Mouse (Mus musculus): ENCODE results near the gene Mrps15. TPM values are rescaled to one million over a fixed set of nuclear protein-coding genes. Genes with fewer than 3 reads are reported as not detected.

Mrps15 gene
- polyA plus RNA-seq, 1 experiment = 98.1 TPM

GRCm38 (mm10) chr4:126097711-126098253 is 51.1 kb downstream of the Mrps15 start:
- no peak overlapping the region for H3K4me3 ChIP-seq (replicated peaks; ENCODE audit: control insufficient read depth, low read depth, low read length)
- 94% methylated on average over 20 of the region's 20 CpGs for WGBS
- no peak overlapping the region for H3K27ac ChIP-seq (ENCODE audit: control insufficient read depth, insufficient read depth, low read depth, low read length, poor library complexity)
- TF ChIP-seq POLR2A (IDR thresholded peaks at IDR 0.05; ENCODE audit: borderline replicate concordance, control insufficient read depth, low read depth, low read length) = no peak
- TF ChIP-seq CTCF (IDR thresholded peaks at IDR 0.05; ENCODE audit: control insufficient read depth, insufficient read depth, low read length) = no peak
- H3K4me1 ChIP-seq (ENCODE audit: control insufficient read depth, insufficient read depth, low read length) = peaks cover 2% of the 10 kb centered on the region; the same call in 1 of the 2 replicates

- WGBS = 70% methylated on average over 3 of the region's 3 CpGs
- Histone ChIP-seq H3K4me3 (replicated peaks; ENCODE audit: control insufficient read depth, low read depth, low read length) (no peak overlapping the region), H3K4me1 (ENCODE audit: control insufficient read depth, insufficient read depth, low read length) (peaks cover 2% of the 10 kb centered on the region; the same call in 1 of the 2 replicates), H3K27ac (ENCODE audit: control insufficient read depth, insufficient read depth, low read depth, low read length, poor library complexity) (no peak overlapping the region)
- TF ChIP-seq POLR2A (IDR thresholded peaks at IDR 0.05; ENCODE audit: borderline replicate concordance, control insufficient read depth, low read depth, low read length) (no peak), CTCF (IDR thresholded peaks at IDR 0.05; ENCODE audit: control insufficient read depth, insufficient read depth, low read length) (no peak)
Observed at GRCm38 (mm10) chr4:126099365-126099764, 52.6 kb downstream of the Mrps15 start.

GRCm38 (mm10) chr4:126100764-126101163 is 54.0 kb downstream of the Mrps15 start:
- WGBS = 89% methylated on average over 3 of the region's 3 CpGs
- Histone ChIP-seq H3K4me3 (replicated peaks; ENCODE audit: control insufficient read depth, low read depth, low read length) (no peak overlapping the region), H3K4me1 (ENCODE audit: control insufficient read depth, insufficient read depth, low read length) (peaks cover 2% of the 10 kb centered on the region; the same call in 1 of the 2 replicates), H3K27ac (ENCODE audit: control insufficient read depth, insufficient read depth, low read depth, low read length, poor library complexity) (no peak overlapping the region)
- TF ChIP-seq POLR2A (IDR thresholded peaks at IDR 0.05; ENCODE audit: borderline replicate concordance, control insufficient read depth, low read depth, low read length) = no peak
- TF ChIP-seq CTCF (IDR thresholded peaks at IDR 0.05; ENCODE audit: control insufficient read depth, insufficient read depth, low read length) = no peak

GRCm38 (mm10) chr4:126102061-126102841 is 55.5 kb downstream of the Mrps15 start:
- no peak for TF ChIP-seq POLR2A (IDR thresholded peaks at IDR 0.05; ENCODE audit: borderline replicate concordance, control insufficient read depth, low read depth, low read length)
- TF ChIP-seq CTCF (IDR thresholded peaks at IDR 0.05; ENCODE audit: control insufficient read depth, insufficient read depth, low read length) = no peak
- H3K4me1 ChIP-seq (ENCODE audit: control insufficient read depth, insufficient read depth, low read length) = peaks cover 2% of the 10 kb centered on the region; the same call in 1 of the 2 replicates
- no peak overlapping the region for H3K4me3 ChIP-seq (replicated peaks; ENCODE audit: control insufficient read depth, low read depth, low read length)

GRCm38 (mm10) chr4:126103057-126103581 is 56.4 kb downstream of the Mrps15 start:
- Histone ChIP-seq H3K4me3 (replicated peaks; ENCODE audit: control insufficient read depth, low read depth, low read length) (peak overlapping the region; percentile 63), H3K27ac (ENCODE audit: control insufficient read depth, insufficient read depth, low read depth, low read length, poor library complexity) (peak overlapping the region; percentile 84), H3K4me1 (ENCODE audit: control insufficient read depth, insufficient read depth, low read length) (peaks cover 3% of the 10 kb centered on the region; the same call in 1 of the 2 replicates)
- WGBS = under 1% methylated on average over 15 of the region's 15 CpGs
- TF ChIP-seq CTCF (IDR thresholded peaks at IDR 0.05; ENCODE audit: control insufficient read depth, insufficient read depth, low read length) (no peak), POLR2A (IDR thresholded peaks at IDR 0.05; ENCODE audit: borderline replicate concordance, control insufficient read depth, low read depth, low read length) (0 out of 2 replicates have a peak, but pooled peaks have one; percentile 56)

More at GRCm38 (mm10) chr4:126102061-126102841, 55.5 kb downstream of the Mrps15 start:
- 50% methylated on average over 7 of the region's 7 CpGs for WGBS
- H3K27ac ChIP-seq (ENCODE audit: control insufficient read depth, insufficient read depth, low read depth, low read length, poor library complexity) = peak overlapping the region; percentile 84

- peak; percentile 61 for TF ChIP-seq CTCF (IDR thresholded peaks at IDR 0.05; ENCODE audit: control insufficient read depth, insufficient read depth, low read length)
- peak; percentile 77; the same call in 1 of the 2 replicates for TF ChIP-seq POLR2A (IDR thresholded peaks at IDR 0.05; ENCODE audit: borderline replicate concordance, control insufficient read depth, low read depth, low read length)
- Histone ChIP-seq H3K27ac (ENCODE audit: control insufficient read depth, insufficient read depth, low read depth, low read length, poor library complexity) (peak within 1 kb of the TSS; percentile 84), H3K4me1 (ENCODE audit: control insufficient read depth, insufficient read depth, low read length) (peaks cover 3% of the 10 kb centered on the region; the same call in 1 of the 2 replicates), H3K4me3 (replicated peaks; ENCODE audit: control insufficient read depth, low read depth, low read length) (peak within 1 kb of the TSS; percentile 75)
- WGBS = under 1% methylated on average over 34 of the region's 34 CpGs
Observed at GRCm38 (mm10) chr4:126103590-126104068, 56.9 kb downstream of the Mrps15 start, which contains the start of gene Stk40. Stk40 (plus strand) TSS chr4:126103957.

- H3K4me1 ChIP-seq (ENCODE audit: control insufficient read depth, insufficient read depth, low read length) = peaks cover 1% of the 10 kb centered on the region; the same call in 1 of the 2 replicates
- under 1% methylated on average over 33 of the region's 34 CpGs for WGBS
Observed at GRCm38 (mm10) chr4:126104261-126105075, 57.7 kb downstream of the Mrps15 start.

More at GRCm38 (mm10) chr4:126104261-126105075, 57.7 kb downstream of the Mrps15 start:
- Histone ChIP-seq H3K4me3 (replicated peaks; ENCODE audit: control insufficient read depth, low read depth, low read length) (peak overlapping the region; percentile 75), H3K27ac (ENCODE audit: control insufficient read depth, insufficient read depth, low read depth, low read length, poor library complexity) (peak overlapping the region; percentile 84)
- TF ChIP-seq CTCF (IDR thresholded peaks at IDR 0.05; ENCODE audit: control insufficient read depth, insufficient read depth, low read length) = no peak
- TF ChIP-seq POLR2A (IDR thresholded peaks at IDR 0.05; ENCODE audit: borderline replicate concordance, control insufficient read depth, low read depth, low read length) = no peak

Other genes with a start within 250 kb of the Mrps15 start
- 39.0 and 158 TPM in 2 replicates for gene Csf3r, start 22.4 kb upstream of the Mrps15 start, polyA plus RNA-seq (2011; ENCODE audit: insufficient read depth, insufficient read length, low replicate concordance, missing spikeins)
- 1.3 and 8.2 TPM in 2 replicates for gene Oscp1, start 11.6 kb downstream of the Mrps15 start, polyA plus RNA-seq (2011; ENCODE audit: insufficient read depth, insufficient read length, low replicate concordance, missing spikeins)
- 6.6 and 21.2 TPM in 2 replicates for gene Lsm10, start 49.7 kb downstream of the Mrps15 start, polyA plus RNA-seq (2011; ENCODE audit: insufficient read depth, insufficient read length, low replicate concordance, missing spikeins)
- 7.5 and 14.0 TPM in 2 replicates for gene Stk40, start 57.0 kb downstream of the Mrps15 start, polyA plus RNA-seq (2011; ENCODE audit: insufficient read depth, insufficient read length, low replicate concordance, missing spikeins)
- gene Eva1b, start 100.8 kb downstream of the Mrps15 start, polyA plus RNA-seq (2011; ENCODE audit: insufficient read depth, insufficient read length, low replicate concordance, missing spikeins) = 5.7 and 7.1 TPM in 2 replicates
- 1.0 TPM in 1 of 2 replicates, not detected in the other for gene Sh3d21, start 116.6 kb downstream of the Mrps15 start, polyA plus RNA-seq (2011; ENCODE audit: insufficient read depth, insufficient read length, low replicate concordance, missing spikeins)
- gene Thrap3, start 155.8 kb downstream of the Mrps15 start, polyA plus RNA-seq (2011; ENCODE audit: insufficient read depth, insufficient read length, low replicate concordance, missing spikeins) = 133 and 198 TPM in 2 replicates
- 28.7 and 45.5 TPM in 2 replicates for gene Map7d1, start 209.4 kb downstream of the Mrps15 start, polyA plus RNA-seq (2011; ENCODE audit: insufficient read depth, insufficient read length, low replicate concordance, missing spikeins)
- gene Trappc3, start 215.4 kb downstream of the Mrps15 start, polyA plus RNA-seq (2011; ENCODE audit: insufficient read depth, insufficient read length, low replicate concordance, missing spikeins) = 24.1 and 32.5 TPM in 2 replicates
- 0.57 TPM in 1 of 2 replicates, not detected in the other for gene Col8a2, start 239.9 kb downstream of the Mrps15 start, polyA plus RNA-seq (2011; ENCODE audit: insufficient read depth, insufficient read length, low replicate concordance, missing spikeins)

Data from bone marrow, adult 2 months (tissue).